Mouse (Mus musculus) central nervous system, embryonic 14 days (tissue): ENCODE data around the gene Vmn1r221. TPM values are rescaled to one million over a fixed set of nuclear protein-coding genes. Genes with fewer than 3 reads are reported as not detected.

Source experiments
- polyA plus RNA-seq: library from polyadenylated mRNA; depleted of rRNA; stranded (reverse); fragments of >200 nt; gene quantifications from 2 replicates; pipeline ENCODE4 v1.2.3, GENCODE M21; 2012; rRNA removed

The Vmn1r221 gene
- polyA plus RNA-seq, result not detected in 2 replicates

GRCm38 (mm10) chr13:23213827-23214226, at the start of gene Vmn1r221:
Vmn1r221 (plus strand) TSS chr13:23214127.

GRCm38 (mm10) chr13:23187875-23188274, 26.1 kb upstream of the Vmn1r221 start, which contains the start of gene Vmn1r220:
Vmn1r220 (minus strand) TSS chr13:23187975.

DNA sequence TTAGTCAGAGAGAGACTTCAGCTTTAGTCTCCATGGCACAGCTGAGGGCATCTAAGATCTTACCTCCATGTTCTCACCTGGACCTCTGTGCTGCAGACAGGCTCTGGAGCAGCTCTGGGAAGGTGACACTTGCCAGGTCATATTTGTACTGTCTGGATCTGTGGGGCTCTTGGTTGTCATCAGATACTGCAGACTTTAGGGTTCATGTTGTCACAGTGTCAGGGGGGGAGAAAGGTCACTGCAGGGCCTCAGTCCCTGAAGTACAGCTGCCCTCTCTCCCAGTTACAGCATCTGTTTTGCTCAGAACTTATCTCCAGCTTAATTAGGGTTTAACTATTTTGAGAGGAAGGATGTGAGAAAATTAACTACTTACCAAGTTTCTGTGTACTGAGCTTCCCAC, 21.9 kb downstream of the Vmn1r221 start, which contains the start of gene Vmn1r222:
TSS of gene Vmn1r222 (minus strand) at position 101 of the 400 bp plus-strand sequence.

GRCm38 (mm10) chr13:23246834-23247233, 32.9 kb downstream of the Vmn1r221 start, which contains the start of gene Vmn1r223:
Vmn1r223 (plus strand) TSS chr13:23247134.

Other genes with a start within 250 kb of the Vmn1r221 start
- not detected in 2 replicates for gene Vmn1r213, start 206.5 kb upstream of the Vmn1r221 start, polyA plus RNA-seq
- gene Vmn1r214, start 183.7 kb upstream of the Vmn1r221 start, polyA plus RNA-seq, result not detected in 2 replicates
- gene Vmn1r215, start 146.1 kb upstream of the Vmn1r221 start, polyA plus RNA-seq, result not detected in 2 replicates
- gene Vmn1r217, start 95.9 kb upstream of the Vmn1r221 start, polyA plus RNA-seq, result not detected in 2 replicates
- not detected in 2 replicates for gene Vmn1r218, start 81.0 kb upstream of the Vmn1r221 start, polyA plus RNA-seq
- gene Vmn1r219, start 54.8 kb upstream of the Vmn1r221 start, polyA plus RNA-seq, result not detected in 2 replicates
- not detected in 2 replicates for gene Vmn1r220, start 26.2 kb upstream of the Vmn1r221 start, polyA plus RNA-seq
- gene Vmn1r222, start 21.8 kb downstream of the Vmn1r221 start, polyA plus RNA-seq, result not detected in 2 replicates
- not detected in 2 replicates for gene Vmn1r223, start 33.0 kb downstream of the Vmn1r221 start, polyA plus RNA-seq
- 22.2 and 24.3 TPM in 2 replicates for gene Zfp322a, start 155.1 kb downstream of the Vmn1r221 start, polyA plus RNA-seq
- gene Abt1, start 209.7 kb downstream of the Vmn1r221 start, polyA plus RNA-seq, result 8.5 and 9.1 TPM in 2 replicates